Mouse (Mus musculus) liver, embryonic 11.5 days (tissue): ENCODE measurements at regions not wholly inside any gene's neighbourhood (a gene's known extent, or its start where the extent isn't known, plus 50 kb on each side); places are given as distances from the start of the nearest gene placed in this dataset.

ENCODE experiments used
- ATAC-seq: fragments of 200-750 bp; cut with Nextera tagmentation; replicated peaks from 2 replicates; pipeline ENCODE4 v1.8.0; 2017; ENCODE audit warnings: moderate number of reproducible peaks, mild to moderate bottlenecking, moderate TSS enrichment, moderate library complexity; ENCODE audit not compliant: low FRiP score
- DNase-seq: peaks from one replicate; pipeline ENCODE4 v3.0.0-alpha.2; 2017; ENCODE audit warnings: low spot score
- H3K27ac ChIP-seq: fragments of 300-500 bp; sonication (generic); 2 replicates; pipeline ENCODE4 v1.5.1; 2014; ENCODE audit warnings: mild to moderate bottlenecking, low read depth, low read length, control low read depth
- H3K27me3 ChIP-seq: fragments of 300-500 bp; sonication (generic); replicated peaks from 2 replicates; pipeline ENCODE4 v1.6.1; 2014; ENCODE audit warnings: low read length, mixed read lengths; ENCODE audit not compliant: control insufficient read depth, insufficient read depth
- H3K36me3 ChIP-seq: fragments of 300-500 bp; sonication (generic); 2 replicates; pipeline ENCODE4 v1.6.1; 2014; ENCODE audit warnings: mild to moderate bottlenecking, low read length, moderate library complexity, mixed read lengths; ENCODE audit not compliant: control insufficient read depth, insufficient read depth
- H3K4me1 ChIP-seq: fragments of 300-500 bp; sonication (generic); replicated peaks from 2 replicates; pipeline ENCODE4 v1.6.1; 2014; ENCODE audit warnings: low read length, mixed read lengths; ENCODE audit not compliant: control insufficient read depth, insufficient read depth
- H3K4me2 ChIP-seq: fragments of 300-500 bp; sonication (generic); 2 replicates; pipeline ENCODE4 v1.6.1; 2014; ENCODE audit warnings: mild to moderate bottlenecking, control low read depth, moderate library complexity
- H3K4me3 ChIP-seq: fragments of 300-500 bp; sonication (generic); 2 replicates; pipeline ENCODE4 v1.5.1; 2014; ENCODE audit warnings: low read depth, low read length, control low read depth
- H3K9ac ChIP-seq: fragments of 300-500 bp; sonication (generic); 2 replicates; pipeline ENCODE4 v1.6.1; 2014; ENCODE audit warnings: low read depth, low read length, control low read depth
- H3K9me3 ChIP-seq: fragments of 300-500 bp; sonication (generic); 2 replicates; pipeline ENCODE4 v1.6.1; 2016; ENCODE audit warnings: low read length, inconsistent platforms, mixed read lengths; ENCODE audit not compliant: control insufficient read depth
- WGBS: fragments of 180-500 bp; shearing (Covaris S2); extraction: QIAGEN DNeasy Blood & Tissue Kit; methylation state at CpG from one replicate; pipeline ENCODE4 v1.1.7; 2014; 5-methylcytosine and 5-hydroxymethylcytosine counted together

DNA sequence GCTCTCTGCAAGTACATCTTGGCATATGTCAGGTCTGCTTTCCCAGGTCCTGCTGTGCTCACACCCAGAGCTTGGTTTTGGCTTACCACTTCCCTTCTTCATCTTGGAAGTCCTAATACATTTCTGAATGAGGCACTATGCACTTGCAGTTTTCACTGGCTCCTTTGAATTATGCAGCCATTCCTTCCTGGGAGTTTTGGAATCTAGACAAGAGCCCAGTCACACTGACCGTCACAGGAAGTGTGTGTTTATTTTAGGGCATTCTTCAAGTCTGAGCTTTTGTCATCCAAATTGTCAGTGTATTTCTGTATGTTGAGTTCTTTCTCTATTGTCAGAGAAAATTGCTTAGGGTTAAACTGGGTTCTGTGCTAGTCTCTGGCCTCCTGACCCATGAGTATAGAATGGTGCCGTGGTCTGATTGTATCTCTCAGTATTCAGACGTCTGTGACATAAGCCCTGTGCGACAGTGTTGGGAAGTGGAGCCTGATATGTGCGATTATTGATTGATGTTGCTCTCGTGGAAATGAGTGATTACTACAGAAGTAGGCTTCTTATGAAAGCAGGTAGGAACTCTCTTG, 162.6 kb upstream of the Serpine2 start:
- no peak overlapping the region for H3K4me2 ChIP-seq
- H3K36me3 ChIP-seq = no peaks in the 10 kb centered on the region
- H3K27me3 ChIP-seq = no peaks in the 10 kb centered on the region
- H3K4me1 ChIP-seq = no peaks in the 10 kb centered on the region; the same call in 1 of the 2 replicates
- WGBS = 56% methylated on average over 6 of the region's 6 CpGs
- ATAC-seq = no peak
- H3K9ac ChIP-seq = no peak overlapping the region
- no peaks in the 10 kb centered on the region for H3K9me3 ChIP-seq
- H3K27ac ChIP-seq = no peak overlapping the region
- no peak overlapping the region for H3K4me3 ChIP-seq
- no peak for DNase-seq

GRCm38 (mm10) chr1:80021866-80022265, 160.9 kb upstream of the Serpine2 start:
- 72% methylated on average over 3 of the region's 3 CpGs for WGBS
- Histone ChIP-seq H3K9me3 (no peaks in the 10 kb centered on the region), H3K36me3 (no peaks in the 10 kb centered on the region), H3K4me2 (no peak overlapping the region), H3K27me3 (no peaks in the 10 kb centered on the region), H3K27ac (no peak overlapping the region), H3K4me3 (no peak overlapping the region), H3K9ac (no peak overlapping the region), H3K4me1 (no peaks in the 10 kb centered on the region; the same call in 1 of the 2 replicates)
- DNase-seq (no peak), ATAC-seq (no peak)

DNA sequence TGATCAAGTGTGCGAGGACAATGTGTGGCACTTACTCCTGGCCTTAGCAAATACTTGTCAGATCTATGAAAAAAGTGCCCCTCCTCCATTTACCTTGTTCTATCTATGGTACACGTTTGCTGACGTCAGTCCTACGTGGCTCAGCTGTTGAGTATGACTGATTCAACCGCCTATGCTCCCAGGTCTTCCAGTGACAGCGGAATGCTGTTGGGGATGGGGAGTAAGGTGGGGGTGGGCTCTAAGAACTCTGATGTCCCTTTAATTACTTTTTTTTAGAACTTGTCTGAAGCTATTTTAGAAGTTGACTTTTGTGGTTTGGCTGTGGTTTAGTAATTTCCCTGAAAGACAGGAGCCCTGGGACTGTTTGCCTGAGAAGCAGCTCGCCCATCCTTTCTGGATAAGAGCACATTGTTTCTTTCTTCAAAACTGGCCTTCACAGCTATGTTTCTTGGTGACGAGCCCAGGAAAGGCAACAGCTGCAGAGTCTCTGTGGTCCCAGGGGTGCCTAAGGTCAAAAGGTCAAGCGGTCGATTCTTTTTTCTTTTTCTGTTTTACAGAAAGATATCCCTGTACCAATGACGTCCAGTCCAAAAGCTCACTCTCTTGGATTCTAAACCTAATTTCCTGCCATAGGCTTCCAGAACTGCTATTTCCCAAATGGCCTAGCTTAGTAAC, 157.5 kb upstream of the Serpine2 start:
- Histone ChIP-seq H3K9me3 (no peaks in the 10 kb centered on the region), H3K4me3 (no peak overlapping the region), H3K4me1 (no peaks in the 10 kb centered on the region), H3K9ac (no peak overlapping the region), H3K4me2 (no peak overlapping the region), H3K36me3 (no peaks in the 10 kb centered on the region), H3K27me3 (no peaks in the 10 kb centered on the region), H3K27ac (no peak overlapping the region)
- no peak for DNase-seq
- no peak for ATAC-seq
- 46% methylated on average over 11 of the region's 11 CpGs for WGBS

DNA sequence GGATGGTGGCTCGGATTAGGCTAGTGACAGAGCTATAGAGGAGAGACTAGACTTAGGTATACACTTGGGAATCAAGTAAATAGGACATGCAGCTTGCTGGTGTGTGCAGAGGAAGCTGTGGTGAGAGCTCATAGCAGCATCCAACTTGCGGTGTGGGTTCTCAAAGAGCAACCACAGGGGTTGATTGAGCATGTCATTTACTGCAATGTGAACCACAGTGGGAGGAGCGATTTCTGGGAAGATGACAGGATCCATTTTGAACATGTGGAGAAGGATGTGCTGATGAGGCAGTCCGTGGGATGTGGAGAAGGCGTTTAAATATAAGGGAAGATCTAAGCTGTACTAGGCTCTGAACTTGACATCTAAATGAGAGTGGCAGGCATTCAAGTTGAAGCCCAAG, 154.5 kb upstream of the Serpine2 start:
- H3K27ac ChIP-seq = no peak overlapping the region
- 56% methylated on average over 5 of the region's 5 CpGs for WGBS
- H3K4me2 ChIP-seq = no peak overlapping the region
- no peak overlapping the region for H3K9ac ChIP-seq
- no peaks in the 10 kb centered on the region for H3K4me1 ChIP-seq
- ATAC-seq (no peak), DNase-seq (no peak)
- H3K9me3 ChIP-seq = no peaks in the 10 kb centered on the region
- no peak overlapping the region for H3K4me3 ChIP-seq
- H3K36me3 ChIP-seq = no peaks in the 10 kb centered on the region
- H3K27me3 ChIP-seq = no peaks in the 10 kb centered on the region

DNA sequence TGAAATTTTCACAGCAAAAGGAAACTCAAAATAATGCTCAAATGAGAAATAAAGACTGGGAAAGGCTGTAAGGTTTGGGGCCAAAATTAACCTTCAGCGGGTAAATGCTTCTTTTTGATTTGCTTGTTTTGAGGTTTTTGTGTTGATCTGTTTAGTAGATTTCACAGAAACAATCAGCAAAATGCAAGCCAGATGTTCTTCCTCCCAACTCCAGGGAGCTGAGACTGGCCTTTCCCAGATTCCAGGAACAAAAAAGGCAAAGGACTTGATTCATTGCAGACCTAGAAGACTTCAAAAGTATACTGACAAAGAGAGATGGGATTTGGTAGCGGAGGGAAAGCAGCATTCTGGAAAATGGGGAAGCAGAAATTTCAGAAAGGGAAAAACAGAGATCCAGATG, 153.6 kb upstream of the Serpine2 start:
- Histone ChIP-seq H3K9me3 (no peaks in the 10 kb centered on the region), H3K4me1 (no peaks in the 10 kb centered on the region), H3K4me3 (no peak overlapping the region), H3K27ac (no peak overlapping the region), H3K27me3 (no peaks in the 10 kb centered on the region), H3K4me2 (no peak overlapping the region), H3K36me3 (no peaks in the 10 kb centered on the region), H3K9ac (no peak overlapping the region)
- WGBS = 76% methylated on average over 2 of the region's 2 CpGs
- ATAC-seq (no peak), DNase-seq (no peak)

DNA sequence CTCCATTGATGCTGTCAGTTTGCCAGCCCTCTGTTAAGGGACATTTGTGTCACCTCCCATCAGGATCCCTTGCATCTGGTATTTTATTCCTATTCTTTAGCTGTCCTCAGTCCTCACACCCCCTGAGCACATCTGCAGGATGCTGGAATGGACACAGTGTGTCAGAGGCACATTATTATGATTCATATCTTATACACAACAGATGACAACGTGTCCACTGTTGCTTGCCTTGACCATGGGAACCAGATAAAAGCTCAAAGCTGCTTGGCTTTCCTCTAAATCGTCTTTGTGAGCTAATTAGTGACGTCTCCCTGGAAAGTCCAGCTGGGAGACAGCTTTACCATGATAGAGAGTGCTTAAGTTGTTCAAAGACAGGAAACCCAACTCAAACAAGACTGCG, 149.7 kb upstream of the Serpine2 start:
- no peaks in the 10 kb centered on the region for H3K9me3 ChIP-seq
- H3K4me2 ChIP-seq = no peak overlapping the region
- H3K27ac ChIP-seq = no peak overlapping the region
- H3K4me1 ChIP-seq = no peaks in the 10 kb centered on the region
- H3K27me3 ChIP-seq = no peaks in the 10 kb centered on the region
- H3K36me3 ChIP-seq = no peaks in the 10 kb centered on the region
- no peak overlapping the region for H3K4me3 ChIP-seq
- ATAC-seq (no peak), DNase-seq (no peak)
- no peak overlapping the region for H3K9ac ChIP-seq
- 59% methylated on average over 4 of the region's 4 CpGs for WGBS

GRCm38 (mm10) chr1:79999081-79999480, 138.1 kb upstream of the Serpine2 start:
- H3K9me3 ChIP-seq = no peaks in the 10 kb centered on the region
- no peak overlapping the region for H3K9ac ChIP-seq
- no peak for ATAC-seq
- no peak overlapping the region for H3K4me3 ChIP-seq
- H3K36me3 ChIP-seq = no peaks in the 10 kb centered on the region
- DNase-seq = no peak
- H3K4me2 ChIP-seq = no peak overlapping the region
- H3K27ac ChIP-seq = no peak overlapping the region
- no peaks in the 10 kb centered on the region for H3K4me1 ChIP-seq
- no peaks in the 10 kb centered on the region for H3K27me3 ChIP-seq
- 76% methylated on average over 11 of the region's 11 CpGs for WGBS

DNA sequence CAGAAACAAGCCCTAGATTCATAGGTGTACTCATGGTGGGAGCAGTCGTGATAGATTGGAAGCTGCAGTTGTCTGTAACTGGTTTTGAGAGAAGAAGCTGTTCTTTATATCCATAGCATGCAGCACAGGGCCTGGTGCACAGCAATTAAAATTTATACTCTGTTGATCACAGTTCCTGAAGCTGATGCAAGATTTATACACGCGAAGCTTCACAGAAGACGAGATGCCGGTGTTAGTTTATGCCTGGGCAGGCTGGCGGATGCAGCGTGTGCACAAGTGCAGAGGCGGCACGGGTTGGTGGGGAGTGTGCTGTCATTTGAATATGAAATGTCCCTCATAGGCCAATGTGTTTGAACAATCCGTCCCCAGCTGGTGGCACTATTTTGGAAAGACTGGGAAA, 136.9 kb upstream of the Serpine2 start:
- no peaks in the 10 kb centered on the region for H3K27me3 ChIP-seq
- H3K4me2 ChIP-seq = no peak overlapping the region
- WGBS = 91% methylated on average over 10 of the region's 10 CpGs

GRCm38 (mm10) chr1:79997456-79997855, 136.5 kb upstream of the Serpine2 start:
- H3K36me3 ChIP-seq = no peaks in the 10 kb centered on the region
- no peak overlapping the region for H3K27ac ChIP-seq
- ATAC-seq (no peak), DNase-seq (no peak)
- WGBS = 91% methylated on average over 6 of the region's 6 CpGs
- no peak overlapping the region for H3K4me2 ChIP-seq
- H3K4me3 ChIP-seq = no peak overlapping the region
- no peaks in the 10 kb centered on the region for H3K27me3 ChIP-seq
- H3K9ac ChIP-seq = no peak overlapping the region
- no peaks in the 10 kb centered on the region for H3K9me3 ChIP-seq
- H3K4me1 ChIP-seq = no peaks in the 10 kb centered on the region

More for the DNA sequence above, 136.9 kb upstream of the Serpine2 start:
- DNase-seq = no peak
- Histone ChIP-seq H3K4me1 (no peaks in the 10 kb centered on the region), H3K4me3 (no peak overlapping the region), H3K9me3 (no peaks in the 10 kb centered on the region), H3K36me3 (no peaks in the 10 kb centered on the region), H3K27ac (no peak overlapping the region), H3K9ac (no peak overlapping the region)
- no peak for ATAC-seq
